Mouse (Mus musculus) right cerebral cortex, postnatal 4 days (tissue): ENCODE measurements around the gene Sept6.
"Not testable (repeated sequence)": the region's sequence is repeated elsewhere in the genome, so short reads cannot be mapped to it uniquely, and the experiment has no call there.

Source experiments
- DNase-seq: peaks from one replicate; pipeline ENCODE4 v3.0.0-alpha.2; 2022

Gene Sept6

GRCm38 (mm10) chrX:36956674-36957073, 34.9 kb downstream of the Sept6 start:
- no peak for DNase-seq

GRCm38 (mm10) chrX:36941106-36941505, 50.5 kb downstream of the Sept6 start:
- no peak for DNase-seq

GRCm38 (mm10) chrX:36939806-36940413, 51.7 kb downstream of the Sept6 start:
- DNase-seq, result no peak

GRCm38 (mm10) chrX:36935326-36935966, 56.1 kb downstream of the Sept6 start:
- DNase-seq, result no peak

- DNase-seq, result peak; percentile 7
Observed at GRCm38 (mm10) chrX:36930574-36930973, 61.0 kb downstream of the Sept6 start.

GRCm38 (mm10) chrX:36929694-36930093, 61.9 kb downstream of the Sept6 start:
- DNase-seq, result no peak

- no peak for DNase-seq
Observed at GRCm38 (mm10) chrX:36928791-36929190, 62.8 kb downstream of the Sept6 start.

- DNase-seq, result no peak
Observed at GRCm38 (mm10) chrX:36921346-36921745, 70.2 kb downstream of the Sept6 start.

- no peak for DNase-seq
Observed at GRCm38 (mm10) chrX:36917749-36918148, 73.8 kb downstream of the Sept6 start.

GRCm38 (mm10) chrX:36911343-36911742, 80.3 kb downstream of the Sept6 start:
- DNase-seq, result peak; percentile 58

GRCm38 (mm10) chrX:36906539-36906938, 85.1 kb downstream of the Sept6 start:
- DNase-seq, result no peak

GRCm38 (mm10) chrX:36903115-36903768, 88.4 kb downstream of the Sept6 start:
- peak; percentile 84 for DNase-seq

- DNase-seq, result peak; percentile 60
Observed at GRCm38 (mm10) chrX:36902321-36903114, 89.1 kb downstream of the Sept6 start, which contains the start of gene Nkrf. Gene Nkrf (minus strand): TSS chrX:36902899.

GRCm38 (mm10) chrX:36901655-36902054, 89.9 kb downstream of the Sept6 start:
- DNase-seq, result no peak

GRCm38 (mm10) chrX:36898931-36899330, 92.7 kb downstream of the Sept6 start:
- not testable (repeated sequence) for DNase-seq

- no peak for DNase-seq
Observed at GRCm38 (mm10) chrX:36884719-36885118, 106.9 kb downstream of the Sept6 start.

- no peak for DNase-seq
Observed at GRCm38 (mm10) chrX:36874704-36875128, 116.9 kb downstream of the Sept6 start.

GRCm38 (mm10) chrX:36874178-36874696, 117.4 kb downstream of the Sept6 start:
- peak; percentile 82 for DNase-seq

GRCm38 (mm10) chrX:36873765-36874164, 117.8 kb downstream of the Sept6 start, which contains the start of the genes Ube2a and C330007P06Rik:
Gene Ube2a (plus strand): TSS chrX:36873900.
Gene C330007P06Rik (minus strand): TSS chrX:36874111.
- no peak for DNase-seq

GRCm38 (mm10) chrX:36870372-36870771, 121.2 kb downstream of the Sept6 start:
- no peak for DNase-seq

- no peak for DNase-seq
Observed at GRCm38 (mm10) chrX:36864609-36865328, 126.8 kb downstream of the Sept6 start.
